Mouse (Mus musculus) ES-Bruce4 (cell line): ENCODE results near the gene Banp. TPM values are rescaled to one million over a fixed set of nuclear protein-coding genes. Genes with fewer than 3 reads are reported as not detected.
A peak's percentile ranks its signal among the peaks of the same experiment; 100 is the strongest.

Source experiments
- H3K27ac ChIP-seq: 2 replicates; pipeline ENCODE4 v1.5.1; 2012; ENCODE audit warnings: low read length, inconsistent platforms; ENCODE audit not compliant: insufficient read depth
- H3K27me3 ChIP-seq: 2 replicates; pipeline ENCODE4 v1.6.1; 2012; ENCODE audit warnings: mild to moderate bottlenecking, low read length, inconsistent platforms; ENCODE audit not compliant: control insufficient read depth, poor library complexity, insufficient read depth, severe bottlenecking
- H3K36me3 ChIP-seq: 2 replicates; pipeline ENCODE4 v1.6.1; 2012; ENCODE audit warnings: inconsistent platforms, mild to moderate bottlenecking, low read length, moderate library complexity; ENCODE audit not compliant: control insufficient read depth, poor library complexity, insufficient read depth, severe bottlenecking
- H3K4me1 ChIP-seq: one replicate; pipeline ENCODE4 v1.8.1; 2011; ENCODE audit warnings: low read length; ENCODE audit not compliant: control insufficient read depth, insufficient read depth
- H3K4me3 ChIP-seq: 2 replicates; pipeline ENCODE4 v1.5.1; 2011; ENCODE audit warnings: low read depth, mild to moderate bottlenecking, low read length
- H3K9ac ChIP-seq: 2 replicates; pipeline ENCODE4 v1.6.1; 2012; ENCODE audit warnings: low read depth, mild to moderate bottlenecking, inconsistent platforms; ENCODE audit not compliant: poor library complexity, severe bottlenecking
- H3K9me3 ChIP-seq: replicated peaks from 2 replicates; pipeline ENCODE4 v1.6.1; 2012; ENCODE audit warnings: mild to moderate bottlenecking, low read length, inconsistent platforms; ENCODE audit not compliant: control insufficient read depth, poor library complexity, insufficient read depth, severe bottlenecking
- CTCF ChIP-seq: IDR thresholded peaks from one replicate; pipeline ENCODE4 v1.8.1; 2011; ENCODE audit warnings: low read depth, low read length
- EP300 ChIP-seq: IDR thresholded peaks from 2 replicates; pipeline ENCODE4 v1.6.1; 2011; ENCODE audit warnings: low read depth, low read length; ENCODE audit not compliant: insufficient read depth
- POLR2A ChIP-seq: IDR thresholded peaks from one replicate; pipeline ENCODE4 v1.8.1; 2011; ENCODE audit warnings: low read length; ENCODE audit not compliant: insufficient read depth
- polyA plus RNA-seq: library from polyadenylated mRNA; stranded (reverse); fragments of >200 nt; gene quantifications from 2 replicates; pipeline ENCODE4 v1.2.4, GENCODE M21; 2011; ENCODE audit warnings: low read depth; ENCODE audit not compliant: missing spikeins, insufficient read depth, insufficient read length

Gene Banp
- polyA plus RNA-seq, 1 experiment: 47.2 TPM

DNA sequence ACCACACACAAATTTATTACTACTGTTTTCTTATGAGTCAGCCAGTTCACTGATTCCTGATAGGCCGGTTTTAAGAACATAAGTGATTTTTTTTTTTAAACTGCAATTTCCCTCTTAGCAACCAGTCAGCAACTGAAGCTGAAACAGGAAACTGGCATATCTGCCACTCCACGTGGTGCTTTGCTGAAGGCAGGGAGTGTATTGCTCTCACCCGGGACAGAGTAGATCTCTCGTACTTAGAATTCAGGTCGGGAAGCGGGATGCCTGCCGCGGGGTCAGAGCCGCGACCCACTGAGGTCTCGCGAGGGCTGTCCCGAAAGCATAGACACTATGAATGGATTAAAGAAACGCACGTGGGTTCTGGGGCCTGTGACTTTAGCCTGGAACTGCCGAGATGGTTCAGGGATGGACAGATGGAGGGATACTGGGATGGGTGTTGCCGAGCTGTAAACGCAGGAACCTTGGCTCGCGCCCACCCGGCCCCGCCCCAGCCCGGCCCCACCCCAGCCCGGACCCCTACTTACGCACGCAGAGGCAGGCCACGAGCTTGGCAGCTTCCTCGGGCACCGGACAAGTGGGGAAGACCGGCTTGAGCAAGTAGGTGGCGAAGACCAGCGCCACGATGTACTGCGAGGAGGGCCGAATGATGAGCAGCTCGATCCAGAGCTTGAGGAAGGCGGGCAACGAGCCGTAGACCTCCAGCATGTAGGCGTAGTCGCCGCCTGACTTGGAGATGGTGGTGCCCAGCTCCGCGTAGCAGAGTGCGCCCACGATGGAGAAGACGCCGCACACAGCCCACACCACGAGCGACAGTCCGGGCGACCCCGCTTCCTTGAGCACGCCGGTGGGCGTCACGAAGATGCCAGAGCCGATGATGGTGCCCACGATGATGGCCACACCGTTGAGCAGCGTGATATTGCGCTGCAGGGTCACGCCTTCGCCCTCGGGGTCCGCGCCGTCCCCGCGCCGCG lies 42.7 kb upstream of the Banp start:
- Histone ChIP-seq H3K36me3 (peaks cover 23% of the 10 kb centered on the region), H3K4me1 (peaks cover 8% of the 10 kb centered on the region), H3K9me3 (no peaks in the 10 kb centered on the region), H3K4me3 (peak overlapping the region; percentile 80), H3K27ac (no peak overlapping the region), H3K9ac (peak overlapping the region; percentile 67), H3K27me3 (no peaks in the 10 kb centered on the region)
- no peak for TF ChIP-seq POLR2A
- no peak for TF ChIP-seq EP300
- TF ChIP-seq CTCF: no peak

- H3K27me3 ChIP-seq: no peaks in the 10 kb centered on the region
- peak within 1 kb of the TSS; percentile 52 for H3K27ac ChIP-seq
Observed at GRCm38 (mm10) chr8:121907587-121908248, 41.8 kb upstream of the Banp start, which contains the start of gene Slc7a5. Gene Slc7a5, minus strand, starts transcription at chr8:121907694.

DNA sequence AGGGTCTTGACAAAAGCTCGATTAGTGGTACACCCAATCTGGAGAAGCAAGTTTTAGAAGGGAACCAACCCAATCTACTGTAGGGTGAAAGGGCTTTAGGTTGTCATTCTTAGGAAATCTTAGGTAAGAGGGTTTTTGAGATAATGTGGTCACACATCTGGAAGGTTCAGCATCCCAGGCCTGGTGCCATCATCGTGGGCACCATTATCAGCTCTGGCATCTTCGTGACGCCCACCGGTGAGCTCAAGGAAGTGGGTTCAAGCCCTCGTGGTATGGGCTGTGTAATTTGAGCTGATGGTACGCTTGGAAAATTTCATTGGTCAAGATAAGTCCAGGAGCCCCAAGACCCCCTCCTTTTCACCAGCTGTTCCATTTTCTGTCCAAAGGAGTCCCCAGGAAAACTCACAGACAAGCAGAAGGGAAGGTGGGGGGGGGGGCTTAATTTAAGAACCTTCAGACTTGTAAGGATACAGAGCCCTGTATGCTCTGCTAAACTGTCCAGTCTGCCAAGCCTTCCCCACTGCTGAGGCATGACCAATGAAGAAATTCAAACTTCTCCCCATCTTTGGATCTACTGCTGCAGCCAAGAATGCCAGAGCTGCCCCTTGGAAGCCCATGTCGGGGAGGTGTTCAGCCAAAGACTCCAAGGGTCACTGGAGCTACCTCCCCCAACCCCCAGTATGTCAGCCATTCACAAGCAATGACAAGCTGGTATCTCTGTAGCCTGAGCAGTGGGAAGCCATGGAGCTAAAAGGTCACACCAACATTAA lies 41.0 kb upstream of the Banp start:
- no peaks in the 10 kb centered on the region for H3K27me3 ChIP-seq
- H3K27ac ChIP-seq: peak overlapping the region; percentile 52
- H3K9ac ChIP-seq: peak overlapping the region; percentile 29
- TF ChIP-seq EP300 (no peak), POLR2A (no peak), CTCF (no peak)
- H3K4me1 ChIP-seq: peaks cover 8% of the 10 kb centered on the region
- peaks cover 7% of the 10 kb centered on the region for H3K36me3 ChIP-seq
- peak overlapping the region; percentile 94 for H3K4me3 ChIP-seq
- H3K9me3 ChIP-seq: no peaks in the 10 kb centered on the region

More at GRCm38 (mm10) chr8:121907587-121908248, 41.8 kb upstream of the Banp start, which contains the start of gene Slc7a5:
- TF ChIP-seq EP300 (peak; percentile 82), CTCF (no peak), POLR2A (peak; percentile 72)
- Histone ChIP-seq H3K4me3 (peak within 1 kb of the TSS; percentile 94), H3K36me3 (peaks cover 14% of the 10 kb centered on the region), H3K9ac (peak within 1 kb of the TSS; percentile 67), H3K9me3 (no peaks in the 10 kb centered on the region), H3K4me1 (peaks cover 6% of the 10 kb centered on the region)

DNA sequence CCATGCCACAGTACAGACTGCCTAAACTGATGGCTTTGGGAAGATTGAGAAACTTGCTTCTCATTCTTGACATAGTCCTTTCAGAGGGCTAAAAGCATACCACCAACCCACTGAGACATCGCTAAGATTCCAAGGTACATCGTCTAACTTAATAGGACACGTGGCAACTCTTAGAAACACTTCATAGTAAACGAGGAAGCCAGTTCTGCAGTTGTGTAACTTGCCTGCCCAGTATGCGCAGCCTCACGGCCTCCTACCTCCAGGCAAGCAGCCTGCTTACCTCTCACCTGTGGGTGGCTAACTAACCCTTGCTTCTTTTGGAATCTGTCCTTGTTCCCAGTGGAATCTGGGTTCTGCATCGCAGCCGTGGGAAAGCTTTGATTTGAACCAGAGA lies 40.4 kb upstream of the Banp start:
- peaks cover 8% of the 10 kb centered on the region for H3K4me1 ChIP-seq

DNA sequence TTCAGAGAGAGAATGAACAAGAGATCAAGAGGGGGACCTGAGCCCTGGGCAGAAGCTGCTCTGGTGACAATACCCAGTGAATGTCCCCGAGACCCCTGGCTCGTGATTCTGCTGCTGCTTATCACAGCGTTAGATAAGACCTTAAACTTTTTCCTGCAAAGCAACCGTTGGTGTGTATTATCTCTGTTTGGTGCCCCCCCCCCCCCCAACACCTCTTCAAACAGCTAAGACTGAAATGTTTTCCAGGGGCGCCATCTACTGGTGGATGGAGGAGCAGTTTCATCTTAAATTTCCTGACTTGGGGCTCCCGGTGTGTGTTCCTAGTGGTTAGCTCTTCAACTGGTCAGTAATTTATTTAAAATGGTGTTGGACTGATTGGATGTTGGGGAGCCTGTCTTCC lies 39.9 kb upstream of the Banp start:
- Histone ChIP-seq H3K9ac (0 out of 2 replicates have a peak overlapping the region, but pooled peaks have one; percentile 22), H3K36me3 (0 out of 2 replicates have a peak, but pooled peaks cover under 1% of the 10 kb centered on the region), H3K27me3 (no peaks in the 10 kb centered on the region), H3K4me3 (no peak overlapping the region), H3K9me3 (no peaks in the 10 kb centered on the region), H3K27ac (0 out of 2 replicates have a peak overlapping the region, but pooled peaks have one; percentile 18), H3K4me1 (peaks cover 12% of the 10 kb centered on the region)
- TF ChIP-seq EP300 (no peak), CTCF (peak; percentile 30), POLR2A (no peak)

More for the DNA sequence above, 40.4 kb upstream of the Banp start:
- 0 out of 2 replicates have a peak overlapping the region, but pooled peaks have one; percentile 18 for H3K27ac ChIP-seq
- H3K36me3 ChIP-seq: peaks cover 4% of the 10 kb centered on the region; the same call in 1 of the 2 replicates
- no peaks in the 10 kb centered on the region for H3K27me3 ChIP-seq
- H3K9ac ChIP-seq: peak overlapping the region; percentile 22
- TF ChIP-seq CTCF: no peak
- no peak for TF ChIP-seq EP300
- no peak for TF ChIP-seq POLR2A
- no peaks in the 10 kb centered on the region for H3K9me3 ChIP-seq
- no peak overlapping the region for H3K4me3 ChIP-seq
